Mouse (Mus musculus): ENCODE results near the gene Ralb.

Gene Ralb

GRCm38 (mm10) chr1:119451417-119451816, 53.2 kb downstream of the Ralb start:
- no peak for DNase-seq (ENCODE audit: low read depth, low spot score)

- DNase-seq (ENCODE audit: low read depth, low spot score), result no peak
These were observed 53.8 kb downstream of the Ralb start for GRCm38 (mm10) chr1:119450651-119451345.

- no peak for DNase-seq (ENCODE audit: low read depth, low spot score)
These were observed 57.8 kb downstream of the Ralb start for GRCm38 (mm10) chr1:119446753-119447283.

GRCm38 (mm10) chr1:119443591-119444350, 60.8 kb downstream of the Ralb start:
- no peak for DNase-seq (ENCODE audit: low read depth, low spot score)

- DNase-seq (ENCODE audit: low read depth, low spot score), result no peak
These were observed 61.7 kb downstream of the Ralb start for GRCm38 (mm10) chr1:119442901-119443300.

GRCm38 (mm10) chr1:119438105-119438637, 66.4 kb downstream of the Ralb start:
- no peak for DNase-seq (ENCODE audit: low read depth, low spot score)

GRCm38 (mm10) chr1:119437401-119437800, 67.2 kb downstream of the Ralb start:
- no peak for DNase-seq (ENCODE audit: low read depth, low spot score)

GRCm38 (mm10) chr1:119424141-119424860, 80.3 kb downstream of the Ralb start:
- DNase-seq (ENCODE audit: low read depth, low spot score), result no peak

- no peak for DNase-seq (ENCODE audit: low read depth, low spot score)
These were observed 81.1 kb downstream of the Ralb start for GRCm38 (mm10) chr1:119423510-119423909.

- no peak for DNase-seq (ENCODE audit: low read depth, low spot score)
These were observed 82.1 kb downstream of the Ralb start for GRCm38 (mm10) chr1:119422460-119423015.

GRCm38 (mm10) chr1:119421576-119422421, 82.8 kb downstream of the Ralb start, which contains the start of gene Inhbb:
Inhbb (minus strand) TSS chr1:119422248.
- DNase-seq (ENCODE audit: low read depth, low spot score), result no peak

GRCm38 (mm10) chr1:119420984-119421575, 83.5 kb downstream of the Ralb start:
- DNase-seq (ENCODE audit: low read depth, low spot score), result no peak
